Mouse (Mus musculus) erythroblast, embryonic 14.5 days (primary cell): ENCODE measurements around the gene Med4. TPM values are rescaled to one million over a fixed set of nuclear protein-coding genes. Genes with fewer than 3 reads are reported as not detected.

Experiments
- H3K27me3 ChIP-seq: 2 replicates; pipeline ENCODE4 v1.6.1; 2012; ENCODE audit warnings: inconsistent platforms; ENCODE audit not compliant: control insufficient read depth
- H3K36me3 ChIP-seq: 2 replicates; pipeline ENCODE4 v1.6.1; 2012; ENCODE audit warnings: mild to moderate bottlenecking, inconsistent platforms; ENCODE audit not compliant: control insufficient read depth
- H3K4me1 ChIP-seq: 2 replicates; pipeline ENCODE4 v1.6.1; 2012; ENCODE audit warnings: inconsistent platforms; ENCODE audit not compliant: control insufficient read depth
- H3K4me3 ChIP-seq: replicated peaks from 2 replicates; pipeline ENCODE3; 2012; ENCODE audit warnings: moderate library complexity, mild to moderate bottlenecking, inconsistent platforms
- H3K9me3 ChIP-seq: 2 replicates; pipeline ENCODE4 v1.6.1; 2012; ENCODE audit warnings: low read length, inconsistent platforms, mixed read lengths; ENCODE audit not compliant: control insufficient read depth
- GATA1 ChIP-seq: IDR thresholded peaks from 2 replicates; pipeline ENCODE4 v1.6.1; 2012; ENCODE audit warnings: low read length, inconsistent platforms, mixed read lengths
- TAL1 ChIP-seq: IDR thresholded peaks from 3 replicates; pipeline ENCODE4 v1.6.1; 2012; ENCODE audit warnings: low read length, inconsistent platforms, mixed read lengths
- polyA plus RNA-seq: library from polyadenylated mRNA; stranded (reverse); fragments of >175 nt; gene quantifications from 2 replicates; pipeline ENCODE4 v1.2.3, GENCODE M21; 2012

The Med4 gene
- polyA plus RNA-seq, 1 experiment, result 0.33 TPM

DNA sequence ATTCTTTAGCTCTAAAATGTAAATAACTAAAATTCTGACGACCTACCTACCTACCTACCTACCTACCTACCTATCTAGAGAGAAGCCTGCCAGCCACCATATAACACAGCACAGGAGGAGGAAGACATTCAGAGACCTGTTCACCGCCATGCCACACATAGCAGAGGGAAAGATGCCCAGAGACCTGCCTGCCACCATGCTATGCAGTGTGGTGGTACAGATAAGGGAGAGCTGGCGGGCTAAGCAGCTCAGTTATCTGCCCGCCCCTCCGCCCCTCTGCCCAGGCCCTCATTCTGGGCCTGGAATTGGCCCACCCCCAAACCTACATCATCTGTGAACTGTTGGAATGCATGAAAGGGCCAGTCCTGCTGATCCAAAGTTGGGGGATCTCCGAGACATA is 15.7 kb upstream of the Med4 start:
- no peaks in the 10 kb centered on the region for H3K9me3 ChIP-seq
- H3K27me3 ChIP-seq, result no peaks in the 10 kb centered on the region
- TF ChIP-seq GATA1, result no peak
- TF ChIP-seq TAL1, result no peak

DNA sequence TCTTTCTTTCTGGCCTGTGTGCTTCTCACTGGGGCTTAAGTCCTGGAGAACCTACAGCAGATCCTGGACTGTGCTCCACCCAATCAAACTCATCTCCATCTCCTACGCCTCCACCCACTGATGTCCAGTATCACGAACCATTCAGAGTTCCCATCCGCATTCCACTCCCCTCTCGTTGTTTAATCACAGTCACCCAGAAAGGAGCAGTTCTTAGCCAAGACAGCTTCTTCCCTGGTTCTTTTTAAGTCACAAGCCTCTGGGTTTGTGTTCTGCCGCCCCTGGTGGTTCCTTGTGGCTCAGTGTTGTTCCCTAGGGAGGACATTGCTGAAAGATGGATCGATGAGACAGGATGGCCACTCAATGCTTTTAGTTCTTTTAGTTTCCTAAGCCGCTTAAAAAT is 14.1 kb upstream of the Med4 start:
- no peaks in the 10 kb centered on the region for H3K36me3 ChIP-seq
- no peaks in the 10 kb centered on the region; the same call in 1 of the 2 replicates for H3K4me1 ChIP-seq
- TF ChIP-seq TAL1 (no peak), GATA1 (no peak)

More for the DNA sequence above, 15.7 kb upstream of the Med4 start:
- H3K36me3 ChIP-seq, result no peaks in the 10 kb centered on the region
- H3K4me3 ChIP-seq, result no peak overlapping the region
- no peaks in the 10 kb centered on the region; the same call in 1 of the 2 replicates for H3K4me1 ChIP-seq

DNA sequence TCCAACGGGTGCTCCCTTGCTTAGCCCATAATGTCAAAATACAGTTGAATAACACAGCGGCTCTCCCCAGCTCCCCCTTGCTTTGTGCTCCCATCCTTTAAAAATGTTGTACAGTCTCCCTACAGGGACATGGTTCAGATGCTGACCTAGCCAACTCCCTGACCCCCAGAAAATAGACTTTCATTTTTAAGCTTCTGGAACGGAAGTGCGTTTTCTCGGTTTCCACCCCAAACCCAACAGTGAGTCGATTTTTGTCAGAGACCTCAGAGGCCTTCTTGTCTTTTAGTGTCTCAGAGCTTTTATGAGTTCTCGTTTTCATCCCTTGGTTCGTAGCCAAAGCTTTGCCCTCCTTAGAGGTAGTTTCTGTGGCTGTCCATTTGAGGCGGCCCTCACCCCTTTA is 8.5 kb upstream of the Med4 start:
- Histone ChIP-seq H3K4me1 (peaks cover 4% of the 10 kb centered on the region), H3K27me3 (no peaks in the 10 kb centered on the region), H3K4me3 (no peak overlapping the region), H3K9me3 (no peaks in the 10 kb centered on the region), H3K36me3 (no peaks in the 10 kb centered on the region)
- TF ChIP-seq TAL1 (no peak), GATA1 (no peak)

More for the DNA sequence above, 14.1 kb upstream of the Med4 start:
- H3K4me3 ChIP-seq, result no peak overlapping the region
- H3K9me3 ChIP-seq, result no peaks in the 10 kb centered on the region
- H3K27me3 ChIP-seq, result no peaks in the 10 kb centered on the region

DNA sequence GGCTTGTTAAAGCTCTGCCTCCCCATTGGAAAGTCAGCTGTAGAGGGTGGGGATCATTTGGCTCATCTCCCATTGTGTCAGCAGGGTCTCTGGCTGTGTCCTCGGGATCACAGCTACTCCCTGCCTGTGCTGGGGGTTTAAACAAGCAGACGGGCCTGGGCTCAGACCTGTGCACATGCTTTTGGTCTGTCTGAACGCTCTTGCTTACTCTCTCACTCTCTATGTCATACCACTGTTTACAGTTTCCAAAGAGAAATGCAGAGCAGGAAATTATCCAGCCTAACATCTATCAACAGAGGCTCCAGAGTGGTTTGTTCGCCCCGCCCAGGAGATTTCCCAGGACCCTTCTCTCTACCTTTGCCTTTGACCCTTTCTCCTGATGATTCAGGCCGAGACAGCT is 8.1 kb upstream of the Med4 start:
- TF ChIP-seq GATA1, result no peak
- TF ChIP-seq TAL1, result no peak
- Histone ChIP-seq H3K36me3 (no peaks in the 10 kb centered on the region), H3K9me3 (no peaks in the 10 kb centered on the region), H3K4me1 (peaks cover 4% of the 10 kb centered on the region), H3K27me3 (no peaks in the 10 kb centered on the region), H3K4me3 (no peak overlapping the region)

DNA sequence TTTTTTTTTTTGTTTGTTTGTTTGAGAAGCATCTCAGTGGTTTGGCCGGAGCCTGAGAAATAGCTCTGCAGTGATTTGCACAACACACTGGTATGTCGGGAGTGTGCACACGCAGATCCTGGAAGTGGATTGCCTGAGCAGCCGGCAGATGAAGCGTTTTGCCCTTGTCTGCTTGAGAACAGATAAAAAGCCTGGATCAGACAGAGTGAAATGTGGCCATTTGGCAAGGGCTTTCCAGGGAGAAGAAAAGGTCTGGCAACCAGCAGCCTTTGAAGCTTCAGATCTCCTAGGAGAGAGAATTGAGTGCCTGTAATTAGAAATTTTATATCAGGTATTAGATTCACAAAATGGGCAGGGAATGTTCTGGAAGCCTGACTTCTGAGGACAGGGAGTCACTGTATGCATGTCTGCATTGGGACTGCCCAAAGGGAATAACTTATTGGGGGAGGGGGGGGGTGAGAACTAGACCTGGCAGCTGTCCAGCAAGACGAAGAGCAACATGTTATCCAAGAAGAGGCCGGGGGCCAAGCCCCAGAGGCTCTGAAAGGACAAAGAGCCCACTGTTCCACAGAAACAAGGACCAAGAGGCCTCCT is 7.1 kb upstream of the Med4 start:
- Histone ChIP-seq H3K4me1 (peaks cover 6% of the 10 kb centered on the region), H3K9me3 (no peaks in the 10 kb centered on the region), H3K4me3 (no peak overlapping the region), H3K36me3 (no peaks in the 10 kb centered on the region), H3K27me3 (no peaks in the 10 kb centered on the region)
- TF ChIP-seq TAL1, result no peak
- no peak for TF ChIP-seq GATA1

DNA sequence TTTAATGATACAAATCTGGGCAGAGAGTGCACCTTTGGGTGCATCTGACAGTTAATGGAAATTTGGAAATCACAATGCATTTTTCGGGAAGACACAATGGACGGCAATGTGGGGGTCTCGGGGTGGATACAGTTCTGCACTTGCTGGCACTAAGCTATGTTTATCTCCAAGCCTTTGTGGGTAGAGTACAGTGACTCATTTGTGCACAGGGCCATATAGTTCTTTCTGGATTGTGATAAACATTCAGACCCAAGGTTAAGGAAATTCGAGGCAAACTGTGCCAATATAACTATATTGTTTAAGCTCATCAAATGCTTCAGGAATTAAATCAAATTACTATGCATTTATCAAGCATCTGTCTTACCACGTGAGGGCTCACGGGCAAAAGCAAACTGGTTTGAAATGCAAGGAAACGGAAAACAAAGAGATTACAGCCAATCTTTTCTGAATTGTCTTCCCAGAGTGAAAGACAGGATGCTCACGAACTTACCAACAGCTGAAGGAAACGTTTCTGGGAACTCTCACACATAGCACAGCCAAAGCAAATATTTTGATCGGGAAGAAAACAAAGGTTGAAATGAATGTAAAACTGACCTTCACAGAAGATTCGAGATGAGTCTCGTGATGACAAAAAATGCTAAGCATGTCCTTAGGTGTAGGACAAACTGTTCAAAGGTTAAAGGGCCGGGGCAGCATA is 6.4 kb upstream of the Med4 start:
- Histone ChIP-seq H3K36me3 (no peaks in the 10 kb centered on the region), H3K27me3 (no peaks in the 10 kb centered on the region), H3K9me3 (no peaks in the 10 kb centered on the region), H3K4me3 (no peak overlapping the region), H3K4me1 (peaks cover 11% of the 10 kb centered on the region)
- TF ChIP-seq GATA1 (no peak), TAL1 (no peak)

DNA sequence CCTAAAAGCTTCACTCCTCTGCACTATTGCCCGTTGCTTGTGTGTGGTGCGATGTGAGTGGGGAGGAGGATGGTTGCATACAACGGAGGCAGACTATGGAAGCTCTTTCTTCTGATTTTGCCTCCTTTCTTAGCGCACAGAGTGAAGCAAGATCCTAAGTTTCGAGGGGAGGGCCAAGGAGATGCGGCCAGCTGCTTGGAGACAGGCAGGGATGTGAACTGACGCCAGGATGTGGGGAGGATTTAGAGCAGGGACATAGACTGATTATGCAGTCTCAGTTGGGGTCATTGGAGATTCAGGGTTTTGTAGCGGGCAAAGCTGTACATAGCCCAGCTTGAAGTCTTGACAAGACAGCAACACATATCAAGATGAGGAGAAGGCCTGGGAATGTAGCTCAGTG is 3.5 kb upstream of the Med4 start:
- TF ChIP-seq GATA1 (no peak), TAL1 (no peak)
- Histone ChIP-seq H3K4me1 (peaks cover 28% of the 10 kb centered on the region), H3K9me3 (no peaks in the 10 kb centered on the region), H3K36me3 (no peaks in the 10 kb centered on the region), H3K4me3 (no peak overlapping the region), H3K27me3 (no peaks in the 10 kb centered on the region)

DNA sequence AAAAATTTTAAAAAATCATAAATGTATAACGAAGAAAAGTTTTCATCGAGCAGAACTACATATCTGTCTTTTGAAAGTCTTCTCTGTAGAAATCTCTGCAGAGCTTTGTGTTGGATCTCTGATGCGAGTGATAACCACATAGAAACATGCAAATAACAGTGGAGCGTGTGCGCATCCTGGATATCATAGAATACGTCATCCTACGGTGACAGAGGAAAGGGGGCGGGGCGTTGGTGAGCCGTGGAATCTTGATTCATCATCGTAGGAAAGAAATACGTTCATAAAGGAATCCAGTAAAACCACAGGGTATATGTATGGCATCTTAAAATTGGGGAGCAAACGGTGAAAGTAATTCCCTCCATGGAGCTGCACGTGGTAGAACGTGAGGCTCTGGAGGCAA is 2.6 kb upstream of the Med4 start:
- peaks cover 8% of the 10 kb centered on the region for H3K36me3 ChIP-seq
- TF ChIP-seq TAL1, result no peak
- no peak for TF ChIP-seq GATA1
- no peaks in the 10 kb centered on the region for H3K27me3 ChIP-seq
- no peaks in the 10 kb centered on the region for H3K9me3 ChIP-seq
- no peak overlapping the region for H3K4me3 ChIP-seq
- peaks cover 36% of the 10 kb centered on the region for H3K4me1 ChIP-seq

DNA sequence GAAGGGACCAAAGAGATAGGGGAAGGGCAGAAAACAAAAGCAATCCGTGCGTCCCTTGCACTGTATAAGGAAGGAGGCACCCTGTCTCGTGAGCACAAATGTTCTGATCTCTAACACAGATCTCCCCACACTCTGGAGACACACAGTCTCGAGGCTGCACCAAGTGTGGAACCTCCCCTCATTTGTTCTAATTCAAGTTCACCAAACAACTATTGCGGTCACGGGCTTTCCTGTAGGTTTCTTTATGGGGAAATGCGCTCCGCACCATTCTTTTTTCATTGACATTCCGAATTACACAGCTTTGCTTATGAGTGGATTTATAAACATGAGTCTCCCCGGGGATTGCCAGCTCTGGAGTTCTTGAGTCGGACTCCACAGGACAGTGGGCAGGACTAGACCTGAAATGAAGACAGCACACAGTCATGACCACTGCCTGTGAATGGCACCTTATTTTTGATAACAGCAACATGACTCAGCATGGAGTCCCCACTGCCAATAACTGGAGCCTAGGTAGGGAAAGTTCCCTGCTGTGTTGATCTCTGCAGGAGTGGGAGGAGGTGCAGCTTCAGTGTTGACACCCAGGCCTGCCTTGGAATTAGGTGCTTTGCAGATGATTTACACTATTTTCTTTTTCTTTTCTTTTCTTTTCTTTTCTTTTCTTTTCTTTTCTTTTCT is 2.0 kb upstream of the Med4 start:
- no peaks in the 10 kb centered on the region for H3K9me3 ChIP-seq
- H3K4me1 ChIP-seq, result peaks cover 41% of the 10 kb centered on the region
- no peaks in the 10 kb centered on the region for H3K27me3 ChIP-seq
- TF ChIP-seq GATA1 (no peak), TAL1 (no peak)
- H3K4me3 ChIP-seq, result peak overlapping the region; percentile 27
- H3K36me3 ChIP-seq, result peaks cover 15% of the 10 kb centered on the region
